Mouse (Mus musculus) left cerebral cortex, postnatal 10 days (tissue): ENCODE results near the gene Srd5a3. TPM values are rescaled to one million over a fixed set of nuclear protein-coding genes. Genes with fewer than 3 reads are reported as not detected.
"Not testable (repeated sequence)": the region's sequence is repeated elsewhere in the genome, so short reads cannot be mapped to it uniquely, and the experiment has no call there.

Experiments
- DNase-seq, 2 experiments: peaks; one replicate each; pipeline ENCODE4 v3.0.0; 2021 to 2022; ENCODE audit warnings: low spot score in 2 of 2, mixed read lengths in 1 of 2; ENCODE audit errors: extremely low spot score in 1 of 2
- intact Hi-C: fragments of 180-260 bp; cut with DNase I; formaldehyde crosslinking; loops from one replicate; pipeline ENCODE4 v1.15.1; 2025
- total RNA-seq, 2 experiments: library from RNA; stranded (reverse); gene quantifications; 2 replicates each; pipeline ENCODE4 v1.2.3; 2021

The Srd5a3 gene
- total RNA-seq: 10 to 100 TPM; 16.0 to 19.5 TPM

DNA sequence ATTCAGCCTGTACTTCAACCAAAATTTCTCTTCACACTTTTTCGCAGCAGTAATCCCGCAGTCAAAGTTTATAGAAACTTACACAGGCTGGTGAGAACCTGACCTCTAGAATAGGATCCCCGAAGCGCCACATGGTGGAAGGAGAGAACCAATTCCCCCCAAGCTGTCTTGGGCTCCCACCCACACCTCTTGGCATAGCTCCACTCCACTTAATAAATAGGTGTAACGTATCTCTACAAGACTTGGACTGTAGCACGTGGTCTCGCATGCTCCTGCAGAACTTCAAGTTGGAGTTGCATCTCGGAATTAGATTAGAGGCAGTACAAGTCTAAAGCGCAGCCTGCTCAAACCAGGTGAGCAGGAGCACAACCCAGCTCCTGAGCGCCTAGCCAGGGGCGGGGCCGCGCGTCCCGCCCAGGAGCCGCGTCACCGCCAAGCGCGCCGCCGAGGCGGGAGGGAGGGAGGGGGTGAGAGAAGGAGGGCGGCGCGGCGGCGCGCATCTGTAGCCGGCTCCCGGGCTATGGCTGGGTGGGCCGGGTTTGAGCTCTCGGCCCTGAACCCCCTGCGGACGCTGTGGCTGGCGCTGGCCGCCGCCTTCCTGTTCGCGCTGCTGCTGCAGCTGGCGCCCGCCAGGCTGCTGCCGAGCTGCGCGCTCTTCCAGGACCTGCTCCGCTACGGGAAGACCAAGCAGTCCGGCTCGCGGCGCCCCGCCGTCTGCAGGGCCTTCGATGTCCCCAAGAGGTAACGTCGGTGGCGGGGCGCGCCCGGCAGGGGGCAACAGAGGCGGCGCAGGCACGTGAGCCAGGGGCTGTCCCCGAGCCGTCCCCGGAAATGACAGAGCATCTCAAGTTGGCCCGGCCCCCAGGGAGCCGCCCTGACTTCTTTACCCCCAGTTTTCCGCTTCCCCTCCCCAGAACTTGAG, at the start of gene Srd5a3:
TSS of gene Srd5a3 (plus strand) at position 464 of the 922 bp plus-strand sequence.
- DNase-seq: peak; percentile 91 to 97
- intact Hi-C loops: loop anchor here (2.0 kb wide), 1 partner anchor 43 kb away; the partner anchor contains the start of gene Tmem165

DNA sequence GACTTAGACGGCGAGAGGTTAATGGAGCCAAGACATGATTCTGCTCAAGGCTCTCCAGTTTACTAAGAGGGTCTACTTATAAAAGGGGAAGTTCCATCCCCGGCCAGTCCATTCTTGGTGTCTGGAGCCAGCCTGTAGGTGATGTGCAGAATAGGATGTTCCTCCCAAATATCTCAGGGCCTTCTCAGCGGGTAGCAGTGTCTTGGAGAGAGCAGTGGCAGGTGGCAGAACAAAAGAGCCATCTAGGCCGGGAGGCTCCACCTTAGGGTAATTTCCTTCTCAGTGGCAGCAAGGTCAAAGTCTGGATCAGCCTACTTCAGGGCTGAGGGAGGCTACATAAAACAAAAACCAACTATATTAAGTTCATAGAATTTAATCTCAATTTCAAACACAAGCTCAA, 36.3 kb upstream of the Srd5a3 start:
- DNase-seq, intact Hi-C loops: not testable (repeated sequence)

DNA sequence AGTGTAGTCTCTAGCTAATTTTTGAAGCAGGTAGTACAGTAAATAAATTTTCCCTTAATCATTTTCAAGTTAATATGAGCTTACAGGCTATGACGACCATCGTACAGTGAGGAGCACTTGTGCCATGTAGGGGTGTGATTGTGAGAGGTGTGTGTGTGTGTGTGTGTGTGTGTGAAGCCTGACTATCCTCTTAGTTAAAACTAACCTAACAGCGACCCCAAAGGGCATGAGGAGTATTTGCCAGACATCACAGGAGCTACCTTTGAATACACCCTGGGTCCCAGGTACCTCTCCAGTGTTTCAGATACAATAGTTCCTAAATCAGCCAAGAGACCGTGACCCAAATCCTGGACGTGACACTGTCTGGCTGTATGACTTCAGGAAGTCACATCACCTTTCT, 32.8 kb upstream of the Srd5a3 start:
- intact Hi-C loops: no loop called here

DNA sequence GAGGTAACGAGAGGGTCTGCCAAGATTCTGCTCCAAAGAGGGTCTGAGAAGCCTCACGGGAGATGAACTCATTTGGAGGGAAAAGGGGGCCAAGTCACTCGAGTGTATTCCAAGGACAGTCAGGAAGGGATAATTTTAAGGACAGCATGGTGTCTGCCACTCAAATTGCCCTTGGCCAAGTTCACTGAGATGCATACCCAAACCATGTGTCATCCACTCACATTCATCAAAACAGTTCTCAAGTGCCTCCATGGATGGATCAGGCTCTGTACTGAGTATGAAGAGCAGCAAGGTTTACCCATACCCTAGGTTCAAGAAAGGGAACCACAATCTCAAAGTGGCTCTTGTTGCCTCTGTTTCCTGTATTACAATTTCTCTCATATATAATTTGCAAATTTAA, 31.6 kb upstream of the Srd5a3 start:
- intact Hi-C loops: no loop called here
- DNase-seq: no peak

More for the DNA sequence above, 32.8 kb upstream of the Srd5a3 start:
- no peak for DNase-seq

DNA sequence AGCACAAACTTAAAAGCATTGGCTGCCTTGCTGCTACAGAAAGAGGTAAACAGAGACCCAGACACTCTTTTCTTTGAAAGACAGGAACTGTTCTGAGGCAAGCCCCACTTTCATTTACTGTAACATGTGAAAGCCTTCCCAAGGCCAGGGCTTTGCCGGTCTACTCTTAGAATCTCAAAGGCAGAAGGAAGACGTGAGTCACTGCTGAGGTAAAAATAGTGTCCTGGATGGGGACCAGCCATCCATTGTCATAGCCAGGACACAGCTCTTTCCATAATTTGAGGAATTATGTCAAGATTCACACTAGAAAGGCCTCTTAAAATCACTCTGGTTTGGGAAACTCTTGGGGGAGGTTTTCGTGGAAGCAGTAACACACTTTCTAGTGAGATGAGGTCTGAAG, 28.9 kb upstream of the Srd5a3 start:
- no peak for DNase-seq
- intact Hi-C loops: loop anchor here (10.0 kb wide), 1 partner anchor 86 kb away; no protein-coding TSS in a partner anchor

DNA sequence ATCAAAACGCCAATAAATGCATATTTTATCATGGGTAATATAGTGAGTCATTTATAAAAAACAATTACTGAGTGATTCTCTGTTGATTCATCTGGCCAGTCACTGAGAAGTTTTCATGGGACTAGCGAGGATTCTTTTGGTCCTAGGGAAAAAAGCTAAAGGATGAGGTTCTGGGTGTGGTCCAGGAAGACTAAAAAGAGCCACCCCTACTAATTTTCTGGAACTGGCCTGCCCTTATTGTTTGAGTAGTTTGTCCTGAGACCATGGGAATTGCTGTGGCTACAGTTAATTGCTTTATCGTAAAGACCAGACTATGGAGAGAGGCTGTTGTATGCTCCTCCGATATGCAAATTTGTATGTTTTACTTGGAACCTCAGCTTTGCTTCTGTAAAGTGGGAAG, 28.1 kb upstream of the Srd5a3 start:
- intact Hi-C loops: loop anchor here (10.0 kb wide), 1 partner anchor 87 kb away; no protein-coding TSS in a partner anchor
- no peak for DNase-seq

DNA sequence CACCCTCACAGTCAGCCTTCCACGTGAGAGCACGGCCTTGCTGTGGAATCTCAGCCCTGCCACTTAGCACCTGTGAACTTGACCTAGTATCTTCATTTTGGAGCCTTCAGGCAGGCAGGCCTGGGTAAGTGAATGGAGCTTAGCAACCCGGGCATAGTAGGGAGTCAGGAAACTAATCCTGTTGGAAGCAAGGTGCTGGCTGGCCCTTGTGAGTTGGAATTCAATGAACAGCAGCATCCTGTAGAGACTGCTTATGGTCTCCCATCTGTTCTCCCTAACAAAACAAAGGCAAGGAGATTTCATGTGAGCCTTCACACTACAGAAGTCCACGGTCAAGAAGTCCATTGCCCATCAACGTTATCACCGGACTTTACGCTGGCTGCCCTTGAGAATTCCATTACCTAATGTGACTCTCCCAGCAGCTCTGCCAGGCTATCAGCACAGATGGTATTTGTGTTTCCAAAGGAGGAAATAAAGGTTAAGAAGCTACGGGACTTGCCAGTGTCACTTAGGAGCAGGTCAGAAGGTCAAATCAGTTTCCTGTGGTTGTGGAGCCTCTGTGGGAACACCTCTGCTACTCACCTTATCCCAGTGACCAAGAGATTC, 24.5 kb upstream of the Srd5a3 start:
- intact Hi-C loops: loop anchor here (10.0 kb wide), 1 partner anchor 91 kb away; no protein-coding TSS in a partner anchor

DNA sequence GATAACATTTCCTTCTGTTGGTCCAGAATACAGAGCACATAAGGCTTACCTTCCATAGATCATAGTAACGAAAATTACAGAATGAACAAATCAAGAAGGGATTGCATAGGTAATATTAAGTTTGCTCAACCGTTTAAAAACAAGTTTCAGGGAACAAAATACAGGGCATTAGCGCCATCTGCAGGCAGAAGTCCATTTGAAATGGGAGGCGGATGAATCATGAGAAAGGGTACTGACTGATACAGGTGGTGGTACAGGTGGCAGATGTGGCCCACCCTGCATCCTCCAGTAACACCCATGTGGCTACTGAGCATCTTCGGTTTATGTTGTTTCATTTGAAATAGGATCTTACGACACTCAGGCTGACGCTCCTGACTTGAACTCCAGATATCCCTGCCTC, 21.6 kb upstream of the Srd5a3 start:
- DNase-seq: peak; percentile 60 to 72
- intact Hi-C loops: loop anchor here (2.0 to 10.0 kb wide), 2 partner anchors 94 to 256 kb away; no protein-coding TSS in a partner anchor

More for the DNA sequence above, 24.5 kb upstream of the Srd5a3 start:
- DNase-seq: no peak

DNA sequence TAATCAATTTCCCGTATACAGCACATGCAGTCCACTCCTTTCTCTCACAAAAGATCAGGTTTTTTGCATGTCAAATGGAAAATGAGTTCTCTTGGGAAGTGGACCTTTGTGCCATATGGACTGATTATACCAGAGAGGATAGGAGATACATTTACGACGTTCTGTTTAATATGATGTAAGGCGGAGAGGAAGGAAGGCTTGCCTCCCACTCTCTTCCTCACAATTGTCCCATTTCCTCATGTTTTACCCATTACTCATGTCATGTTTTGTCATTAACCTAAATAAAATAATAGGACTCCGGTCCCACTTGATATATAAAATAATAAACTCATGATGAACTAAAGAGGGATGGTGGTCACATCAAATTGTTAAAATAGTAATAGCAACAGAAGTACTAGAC, 19.4 kb upstream of the Srd5a3 start:
- intact Hi-C loops: loop anchor here (10.0 kb wide), 1 partner anchor 906 kb away; no protein-coding TSS in a partner anchor
- no peak for DNase-seq

DNA sequence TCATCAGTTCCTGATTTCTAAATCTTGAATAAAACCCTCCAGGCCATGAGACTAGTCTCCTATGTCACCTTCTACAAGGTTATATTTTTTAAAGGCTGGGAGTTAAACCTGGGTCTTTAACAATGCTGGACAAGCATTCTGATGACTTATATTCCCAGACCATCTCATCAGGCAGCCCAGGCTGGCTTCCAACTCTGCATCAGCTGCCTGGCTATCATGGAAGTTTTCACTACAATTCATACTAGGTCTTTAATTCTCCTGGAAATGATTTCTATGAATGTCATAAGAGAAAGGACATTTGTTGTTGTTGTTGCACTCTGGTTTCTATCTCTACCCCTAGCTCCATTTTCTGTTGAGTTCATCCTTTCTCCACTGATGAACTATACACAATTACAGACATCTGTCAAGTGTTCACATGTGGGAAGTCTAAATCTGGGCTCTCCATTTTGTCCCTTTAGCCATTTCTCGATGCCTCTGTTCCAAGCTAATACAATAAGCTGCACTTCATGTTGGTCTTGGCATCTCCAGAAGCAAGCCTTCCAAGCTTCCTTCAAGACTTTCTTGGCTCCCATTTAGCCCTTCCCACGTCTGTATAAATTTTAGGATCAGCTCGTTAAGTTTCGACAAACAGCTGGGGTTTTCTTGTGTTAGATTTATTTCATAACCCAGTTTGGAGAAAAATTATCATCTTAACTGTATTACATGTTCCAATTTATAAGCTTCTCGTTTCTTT, 12.3 kb upstream of the Srd5a3 start:
- intact Hi-C loops: loop anchor here (10.0 kb wide), 1 partner anchor 913 kb away; no protein-coding TSS in a partner anchor
- DNase-seq: peak in 1 of 2 experiments; percentile 25

DNA sequence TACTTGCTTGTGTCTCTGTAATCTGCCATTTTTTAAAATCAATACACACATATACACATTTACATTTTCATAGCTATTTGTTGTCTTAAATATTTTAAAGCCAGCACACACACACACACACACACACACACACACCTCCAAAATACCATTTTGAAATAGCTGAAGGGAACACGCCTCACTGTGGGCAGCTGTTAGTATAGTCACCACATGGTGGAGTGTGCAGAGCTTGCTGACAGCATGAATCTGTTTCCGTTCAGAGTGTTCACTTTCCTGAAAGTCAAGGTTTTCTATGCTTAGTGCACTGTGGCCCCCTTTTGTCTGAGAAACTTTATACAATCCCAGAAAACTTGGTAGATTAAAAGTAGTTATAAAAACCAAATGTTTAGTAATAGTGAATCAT, 9.8 kb upstream of the Srd5a3 start:
- DNase-seq: no peak
- intact Hi-C loops: no loop called here

DNA sequence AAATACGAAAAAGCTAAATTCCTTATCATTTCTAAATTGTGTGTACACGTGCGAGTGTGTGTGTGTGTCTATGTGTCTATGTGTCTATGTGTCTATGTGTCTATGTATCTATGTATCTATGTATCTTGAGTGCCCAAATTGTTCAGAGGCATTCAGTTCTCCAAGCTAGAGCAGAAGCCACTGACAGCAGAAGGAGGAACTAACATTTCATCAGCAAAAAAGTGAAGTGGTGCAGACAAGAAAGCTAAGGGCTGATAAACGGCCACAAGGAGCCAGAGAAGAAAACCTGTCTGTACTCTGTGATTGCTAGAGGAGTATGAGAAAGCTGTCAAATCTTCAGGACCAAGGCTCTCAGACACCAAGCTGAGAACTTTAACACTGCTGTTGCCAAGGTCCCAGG, 8.1 kb upstream of the Srd5a3 start:
- intact Hi-C loops: no loop called here
- no peak for DNase-seq

DNA sequence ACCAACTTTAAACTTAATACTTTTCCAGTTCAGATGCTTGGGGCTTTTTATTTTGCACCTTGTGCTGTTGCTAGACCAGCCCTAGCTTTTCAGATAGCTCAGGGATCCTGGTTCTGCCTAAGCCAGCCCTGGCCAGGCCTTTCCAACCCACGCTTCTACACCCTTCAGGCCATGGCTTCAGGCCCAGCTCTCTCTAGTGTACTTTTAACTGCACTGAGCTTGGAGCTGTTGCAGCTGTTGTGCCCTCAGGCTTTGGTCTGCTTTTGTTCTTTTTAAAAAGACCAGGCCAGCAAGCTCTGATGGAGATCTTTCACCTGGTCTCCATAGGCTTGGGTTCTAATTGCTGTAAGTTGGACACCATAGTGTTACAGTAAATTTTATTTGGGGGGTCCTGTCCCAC, 4.4 kb upstream of the Srd5a3 start:
- intact Hi-C loops: no loop called here
- DNase-seq: no peak

DNA sequence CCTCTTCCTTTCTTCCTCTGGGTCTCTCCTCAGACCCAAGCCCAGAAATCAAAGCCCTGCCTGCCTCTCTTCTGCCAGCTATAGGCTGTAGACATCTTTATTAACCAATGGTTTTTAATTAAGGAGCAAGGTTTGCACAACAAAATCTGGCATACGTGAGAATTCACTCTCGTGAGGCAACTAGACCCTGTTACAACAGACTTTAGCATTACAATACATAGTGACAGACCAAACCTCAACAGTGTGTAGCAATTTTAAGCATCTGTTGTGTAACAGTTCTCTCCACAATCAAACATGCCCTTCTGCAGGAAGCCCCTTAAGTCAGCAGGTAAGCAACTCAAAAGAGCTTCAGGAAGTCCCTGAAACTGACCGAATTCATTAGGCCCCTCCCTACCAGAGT, 3.8 kb upstream of the Srd5a3 start:
- intact Hi-C loops: no loop called here
- DNase-seq: no peak

DNA sequence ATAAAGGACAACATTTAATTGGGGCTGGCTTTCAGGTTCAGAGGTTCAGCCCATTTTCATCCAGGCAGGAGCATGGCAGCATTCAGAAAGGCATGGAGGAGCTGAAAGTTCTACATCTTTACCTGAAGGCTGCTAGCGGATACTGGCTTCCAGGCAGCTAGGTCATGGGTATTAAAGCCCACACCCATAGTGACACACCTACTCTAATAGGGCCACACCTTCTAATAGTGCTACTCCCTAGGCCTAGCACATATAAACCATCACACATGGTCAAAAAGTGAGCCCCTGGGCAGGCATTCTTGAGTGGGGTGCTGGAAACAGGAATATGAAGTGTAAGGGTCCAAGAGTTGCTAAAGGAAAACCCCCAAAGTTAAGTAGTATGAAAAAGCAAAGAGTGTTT, 2.5 kb upstream of the Srd5a3 start:
- DNase-seq: no peak
- intact Hi-C loops: no loop called here

DNA sequence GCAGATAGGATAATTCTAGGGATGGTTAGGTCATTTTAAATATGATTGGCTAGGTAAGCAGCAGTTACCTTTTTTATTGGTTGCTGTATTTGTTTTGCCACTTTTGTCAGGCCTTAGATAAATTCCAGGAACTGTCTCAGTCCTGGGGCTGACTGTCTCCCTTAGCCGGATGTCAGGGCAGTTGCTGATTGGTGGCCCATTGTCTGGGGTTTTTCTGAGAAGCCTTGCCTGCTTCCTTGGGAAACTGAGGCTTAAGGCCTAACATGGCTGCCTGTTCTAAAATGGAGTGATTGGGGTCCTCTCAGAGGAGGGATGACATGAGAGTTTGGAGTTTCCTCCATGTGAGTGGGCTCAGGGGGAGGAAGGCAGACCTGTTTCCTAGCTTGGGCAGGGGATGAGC, 2.0 kb upstream of the Srd5a3 start:
- intact Hi-C loops: no loop called here
- DNase-seq: no peak

DNA sequence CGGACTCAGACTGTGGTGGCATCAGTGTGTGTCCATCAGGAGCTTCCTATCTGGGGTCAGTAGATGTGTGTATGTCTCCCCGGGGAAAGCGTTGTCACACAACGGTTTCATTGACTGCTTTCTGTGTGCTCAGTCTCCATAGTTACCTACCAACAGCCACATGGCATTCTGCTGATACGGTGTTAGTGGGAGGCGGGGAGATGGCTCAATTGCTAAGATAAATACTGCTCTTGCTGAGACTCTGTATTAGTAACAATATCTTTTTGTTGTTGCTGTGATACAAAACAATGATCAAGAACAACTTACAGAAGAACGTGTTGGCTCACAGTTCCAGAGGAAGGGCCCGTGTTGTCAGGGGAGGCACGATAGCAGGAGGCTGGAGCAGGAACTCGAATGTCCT, 1.6 kb upstream of the Srd5a3 start:
- intact Hi-C loops: no loop called here
- DNase-seq: no peak

DNA sequence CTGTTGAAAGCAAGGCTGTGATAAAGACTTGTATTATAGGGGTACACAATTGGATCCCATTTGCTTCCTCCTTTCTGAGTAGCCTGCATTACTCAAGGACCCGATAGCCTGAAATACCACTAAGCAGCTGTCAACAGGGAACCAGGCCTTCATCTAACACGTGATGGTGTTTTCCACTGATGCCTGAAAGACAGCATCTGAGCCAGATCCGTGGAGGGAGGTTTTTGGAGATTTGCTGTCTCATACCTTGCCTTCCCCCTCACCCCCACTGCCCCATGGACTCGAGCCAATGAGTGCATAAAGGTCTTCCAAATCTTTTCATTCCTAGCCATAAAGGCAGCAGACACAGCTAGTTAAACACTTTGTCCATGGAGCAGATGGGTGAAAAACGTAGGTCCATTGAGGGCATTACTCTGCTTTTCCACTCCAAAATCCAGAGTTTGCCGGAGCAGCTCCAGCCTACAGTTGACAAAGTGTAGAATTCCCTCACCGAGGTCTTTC, 850 bp upstream of the Srd5a3 start:
- intact Hi-C loops: no loop called here
- DNase-seq: peak in 1 of 2 experiments; percentile 41

DNA sequence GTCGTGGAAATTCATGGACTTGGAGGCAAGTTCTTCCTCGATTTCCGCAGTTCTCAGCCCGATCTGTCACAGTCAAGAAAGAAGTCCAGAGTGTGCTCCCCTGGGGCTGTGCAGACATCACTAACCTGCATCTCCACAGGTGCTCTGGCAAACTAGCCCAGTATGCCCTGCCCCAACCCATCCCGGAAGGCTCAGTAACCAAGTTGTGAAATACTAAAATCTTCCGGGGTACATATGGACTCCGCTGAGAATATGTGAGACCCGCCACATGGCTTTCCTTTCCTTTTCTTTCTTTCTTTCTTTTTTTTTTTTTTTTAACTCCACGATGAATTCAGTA, 627 bp downstream of the Srd5a3 start:
- DNase-seq: no peak
- intact Hi-C loops: loop anchor here (2.0 kb wide), 1 partner anchor 42 kb away; the partner anchor contains the start of gene Tmem165
